Comparison of ENCODE assay signal across 20 mouse cellular contexts in the genomic region with DNA sequence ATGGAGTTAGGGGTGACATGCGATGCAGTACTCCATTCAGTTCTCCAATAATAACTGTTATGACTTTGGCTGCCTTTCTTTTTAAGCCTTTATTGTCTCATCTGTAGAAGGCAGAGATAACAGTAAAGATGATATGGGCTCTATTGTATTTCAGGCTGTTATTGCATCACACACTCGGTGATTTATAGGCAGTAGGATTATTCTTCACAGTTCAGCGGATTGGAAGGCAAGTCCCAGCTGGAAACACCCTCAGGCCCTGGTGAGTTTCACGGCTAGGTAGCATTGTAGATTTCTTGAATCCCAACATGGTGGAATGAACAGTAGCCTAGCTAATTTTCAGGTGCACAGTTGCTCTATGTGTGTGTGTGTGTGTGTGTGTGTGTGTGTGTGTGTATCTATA.
A peak's percentile ranks its signal among the peaks of the same experiment; 100 is the strongest.
DNase-seq lines count a peak whose midpoint lies in the region; ATAC-seq and TF ChIP-seq lines count a peak whose summit lies in the region.
"Had no signal": no experiment of that assay in that cellular context is flagged by ENCODE, and none has a peak within 500 bp of the region (broad histone marks: within the 10 kb centered on the region; RNA-seq: fewer than 3 reads in every experiment).

No protein-coding gene starts in this region.

- no peak overlapping the region for H3K4me3 ChIP-seq in hindbrain, embryonic 11.5 days (ENCODE audit: low read depth, low read length)
- H3K4me3 ChIP-seq: embryonic facial prominence, embryonic 13.5 days; embryonic facial prominence, embryonic 15.5 days; erythroblast, embryonic 14.5 days; forebrain, embryonic 13.5 days; forebrain, embryonic 15.5 days had no signal

- ATAC-seq in megakaryocyte, adult 5-6 weeks (ENCODE audit: poor library complexity, severe bottlenecking): no peak
- ATAC-seq in hindbrain, embryonic 11.5 days (ENCODE audit: low FRiP score): no peak
- ATAC-seq: forebrain, embryonic 13.5 days; forebrain, embryonic 15.5 days; forebrain, postnatal 0 days had no signal

- no peak overlapping the region for H3K4me2 ChIP-seq in hindbrain, embryonic 11.5 days (replicated peaks; ENCODE audit: low read depth, low read length)
- H3K4me2 ChIP-seq: embryonic facial prominence, embryonic 13.5 days; embryonic facial prominence, embryonic 15.5 days; forebrain, embryonic 13.5 days; forebrain, embryonic 15.5 days had no signal

- no peaks in the 10 kb centered on the region for H3K9me3 ChIP-seq in hindbrain, embryonic 11.5 days (ENCODE audit: control insufficient read depth, low read length)
- H3K9me3 ChIP-seq: embryonic facial prominence, embryonic 13.5 days; embryonic facial prominence, embryonic 15.5 days; forebrain, embryonic 13.5 days; forebrain, embryonic 15.5 days had no signal

- no peak for TF ChIP-seq POLR2A in brain, embryonic 14.5 days (IDR thresholded peaks at IDR 0.05; ENCODE audit: borderline replicate concordance, extremely low read depth, insufficient read depth, insufficient read length, poor library complexity, severe bottlenecking)

- H3K27ac ChIP-seq in hindbrain, embryonic 11.5 days (ENCODE audit: low read depth, low read length): no peak overlapping the region
- H3K27ac ChIP-seq: embryonic facial prominence, embryonic 13.5 days; embryonic facial prominence, embryonic 15.5 days; forebrain, embryonic 13.5 days; forebrain, embryonic 15.5 days had no signal

- no peak for TF ChIP-seq CTCF in brain, embryonic 14.5 days (IDR thresholded peaks at IDR 0.05; ENCODE audit: borderline replicate concordance, extremely low read depth, insufficient read depth, insufficient read length)

- no peaks in the 10 kb centered on the region for H3K27me3 ChIP-seq in hindbrain, embryonic 11.5 days (ENCODE audit: control insufficient read depth, insufficient read depth, low read length)
- H3K27me3 ChIP-seq: embryonic facial prominence, embryonic 13.5 days; embryonic facial prominence, embryonic 15.5 days; forebrain, embryonic 13.5 days; forebrain, embryonic 15.5 days had no signal

- no peaks in the 10 kb centered on the region for H3K36me3 ChIP-seq in hindbrain, embryonic 11.5 days (ENCODE audit: control insufficient read depth, insufficient read depth, low read length)
- H3K36me3 ChIP-seq: embryonic facial prominence, embryonic 13.5 days; embryonic facial prominence, embryonic 15.5 days; forebrain, embryonic 15.5 days had no signal

- DNase-seq in brain, embryonic 14.5 days (ENCODE audit: low read depth): peak; percentile 12
- DNase-seq in fat pad, adult 2 months (ENCODE audit: extremely low read depth, low read depth, low spot score): peak; percentile 62
- peak; percentile 10 for DNase-seq in retina, embryonic 14.5 days (ENCODE audit: low spot score)
- no peak for DNase-seq in hindbrain, embryonic 11.5 days (ENCODE audit: low spot score)
- DNase-seq in embryo, embryonic 11 days: no peak
- DNase-seq: adrenal gland, adult 2 months; adrenal gland, postnatal 10 days; adrenal gland, postnatal 25 days; cerebellum, adult 11-12 months; cerebellum, adult 2 months; cerebellum, adult 9-10 months; cerebellum, postnatal 10 days; cerebellum, postnatal 25 days; forebrain, postnatal 0 days had no signal

- H3K4me1 ChIP-seq in hindbrain, embryonic 11.5 days (replicated peaks; ENCODE audit: control insufficient read depth, insufficient read depth, low read length): no peaks in the 10 kb centered on the region
- H3K4me1 ChIP-seq: embryonic facial prominence, embryonic 13.5 days; embryonic facial prominence, embryonic 15.5 days; forebrain, embryonic 13.5 days; forebrain, embryonic 15.5 days had no signal

- WGBS in hindbrain, embryonic 11.5 days: 86% methylated on average over 4 of the region's 4 CpGs

- H3K9ac ChIP-seq in hindbrain, embryonic 11.5 days (ENCODE audit: low read depth, low read length): no peak overlapping the region
- H3K9ac ChIP-seq: embryonic facial prominence, embryonic 13.5 days; embryonic facial prominence, embryonic 15.5 days; forebrain, embryonic 13.5 days; forebrain, embryonic 15.5 days; forebrain, postnatal 0 days had no signal

Comparison
In these comparisons a context has a peak if more than half of its experiments do, and no peak if none do; other contexts are left out.
1. DNase-seq: peak in brain, embryonic 14.5 days (single experiment), fat pad, adult 2 months (single experiment) and retina, embryonic 14.5 days (single experiment); none in hindbrain, embryonic 11.5 days (single experiment) and embryo, embryonic 11 days (single experiment).